Mouse (Mus musculus): ENCODE data around the gene Wdr92. TPM values are rescaled to one million over a fixed set of nuclear protein-coding genes. Genes with fewer than 3 reads are reported as not detected.

Gene Wdr92
- 1 to 10 TPM; 7.5 to 9.0 TPM for total RNA-seq (2021)
- long read RNA-seq, experiment 1, transcript Wdr92-201 (8 exons, 2,002 nt): major isoform, 15 of 17 reads
- long read RNA-seq, experiment 1, partial matches to known transcripts: 0 of 17 reads
- long read RNA-seq, experiment 1, other reads (novel, unspliced or antisense): 2 of 17 reads
- long read RNA-seq, experiment 2, transcript Wdr92-201 (8 exons, 2,002 nt): major isoform, 8 of 11 reads
- long read RNA-seq, experiment 2, partial matches to known transcripts: 0 of 11 reads
- long read RNA-seq, experiment 2, other reads (novel, unspliced or antisense): 3 of 11 reads

GRCm38 (mm10) chr11:17181807-17182206 is at the start of gene Wdr92:
Wdr92 (plus strand) TSS chr11:17182107.
- DNase-seq (ENCODE audit: low spot score): no peak

GRCm38 (mm10) chr11:17135638-17136037 is 46.3 kb upstream of the Wdr92 start:
- no peak for DNase-seq (ENCODE audit: low spot score)

DNA sequence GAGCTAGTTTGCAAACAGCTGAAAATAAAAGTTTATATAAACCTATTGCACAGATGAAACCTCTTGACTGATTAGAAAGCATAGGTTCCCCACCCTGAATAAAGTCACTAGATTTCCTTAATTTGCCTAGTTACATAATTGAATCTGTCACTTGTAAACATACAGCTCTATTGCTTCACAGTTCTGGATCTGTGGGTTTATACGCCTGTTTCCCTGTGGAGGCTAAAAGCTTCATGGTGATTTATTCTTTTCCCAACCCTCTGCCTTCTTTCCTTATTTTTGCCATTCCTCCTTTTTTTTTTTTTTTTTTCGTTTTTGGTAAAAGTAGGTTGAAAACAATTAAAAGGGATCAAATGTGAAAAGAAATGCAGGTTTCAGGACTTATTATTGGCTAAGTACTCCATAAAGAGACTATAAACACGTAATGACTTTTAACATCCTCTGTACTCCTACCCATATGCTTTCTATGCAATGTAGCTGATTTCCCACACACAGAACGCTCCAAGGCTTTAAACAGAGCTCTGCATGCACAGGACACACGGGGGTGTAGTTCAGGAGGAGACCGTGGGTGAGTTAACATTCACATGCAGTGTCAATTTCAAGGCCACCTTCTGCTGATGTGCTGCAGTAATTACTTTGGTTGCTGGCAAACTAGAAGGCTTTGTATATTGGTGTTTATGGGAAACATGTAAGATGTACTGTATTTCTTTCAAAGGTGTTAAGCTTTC is 43.4 kb upstream of the Wdr92 start:
- DNase-seq (ENCODE audit: low spot score): no peak

DNA sequence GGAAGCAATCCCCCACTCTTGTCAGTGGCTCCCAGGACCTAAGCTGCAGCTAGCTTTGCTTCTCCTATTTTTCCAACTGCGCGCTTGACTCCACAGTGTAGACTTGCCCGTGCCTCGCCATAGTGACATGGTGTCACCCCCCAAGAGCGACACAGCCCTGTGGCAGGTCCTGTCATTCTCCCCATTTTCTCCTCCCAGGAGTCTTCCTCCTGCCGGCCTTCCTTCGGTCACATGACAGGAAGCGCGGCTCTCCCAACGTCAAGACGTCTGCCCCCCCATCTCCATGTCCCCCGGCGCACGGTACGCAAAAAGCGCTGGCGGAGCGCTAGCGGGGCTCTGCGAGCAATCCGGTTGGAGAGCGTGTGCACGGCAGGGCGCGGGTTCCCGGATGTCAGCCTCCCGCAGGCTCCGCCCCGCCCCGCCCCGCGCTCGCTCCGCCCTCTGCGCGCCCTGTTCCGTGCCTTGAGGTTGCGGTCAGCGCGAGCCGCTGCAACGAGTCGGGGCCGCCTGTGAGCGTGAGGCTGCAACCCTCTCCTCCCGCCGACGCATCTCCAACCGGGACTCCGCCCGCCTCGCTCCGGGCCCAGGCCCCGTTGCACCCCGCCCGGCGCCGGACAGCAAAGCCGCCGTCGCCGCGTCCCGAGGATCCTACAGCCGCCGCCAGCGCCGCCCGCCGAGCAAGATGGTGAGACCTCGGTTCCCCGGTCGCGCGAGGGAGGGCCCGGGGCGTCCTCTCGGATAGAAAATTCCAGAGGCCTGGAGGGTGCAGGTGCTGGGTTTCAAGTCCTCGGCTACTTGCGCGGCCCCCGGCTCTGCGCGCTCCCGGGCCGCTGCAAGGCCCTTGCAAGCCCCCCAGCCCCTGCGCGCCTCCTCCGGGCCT is 22.8 kb upstream of the Wdr92 start, which contains the start of gene Ppp3r1:
Gene Ppp3r1, plus strand, starts transcription at position 406 of the 880 bp plus-strand sequence.
- DNase-seq (ENCODE audit: low spot score): peak; percentile 97

DNA sequence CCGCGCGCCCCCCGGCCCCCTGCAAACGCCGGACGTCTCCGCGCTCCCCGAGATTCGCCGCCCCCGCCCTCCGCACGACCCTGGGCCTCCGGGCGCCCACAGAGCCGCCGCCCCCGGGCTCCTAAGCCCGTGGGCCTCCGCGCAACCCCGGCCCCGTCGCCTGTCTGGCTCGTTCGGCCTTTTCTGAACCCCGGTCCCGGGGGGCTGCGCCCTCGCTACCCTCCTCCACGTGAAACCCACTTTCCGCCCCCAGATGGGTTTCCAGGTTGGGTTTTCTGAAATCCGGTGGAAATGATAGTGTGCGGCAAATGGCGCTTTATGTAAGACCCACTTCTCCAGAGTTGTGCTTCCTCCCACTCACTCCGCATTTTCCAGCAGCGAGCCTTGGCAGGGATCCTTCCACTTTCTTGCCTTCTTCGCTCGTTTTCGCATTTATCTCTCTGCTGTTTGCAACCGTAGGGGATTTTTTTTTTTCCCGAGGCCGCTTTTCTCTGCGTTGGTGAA is 22.1 kb upstream of the Wdr92 start:
- DNase-seq (ENCODE audit: low spot score): peak; percentile 24

DNA sequence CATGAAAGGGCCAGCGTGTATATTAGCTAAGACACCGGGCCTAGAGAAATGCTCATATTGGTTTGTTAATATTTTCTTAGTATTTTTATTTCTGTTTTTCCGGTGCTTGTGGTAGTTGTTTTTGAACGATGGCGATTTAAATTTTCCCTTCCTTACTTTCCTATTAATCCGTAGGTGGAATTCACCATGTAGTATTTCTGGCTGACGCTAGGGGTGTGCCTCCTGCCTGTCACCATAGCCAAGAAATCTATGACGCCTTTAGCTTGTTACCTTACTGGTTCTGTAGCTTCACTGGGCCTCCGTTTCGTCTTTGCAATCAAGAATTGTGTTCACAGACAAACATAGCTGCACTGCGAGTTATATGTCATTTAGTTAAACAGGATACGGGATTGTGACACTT is 21.7 kb upstream of the Wdr92 start:
- peak; percentile 63 for DNase-seq (ENCODE audit: low spot score)

DNA sequence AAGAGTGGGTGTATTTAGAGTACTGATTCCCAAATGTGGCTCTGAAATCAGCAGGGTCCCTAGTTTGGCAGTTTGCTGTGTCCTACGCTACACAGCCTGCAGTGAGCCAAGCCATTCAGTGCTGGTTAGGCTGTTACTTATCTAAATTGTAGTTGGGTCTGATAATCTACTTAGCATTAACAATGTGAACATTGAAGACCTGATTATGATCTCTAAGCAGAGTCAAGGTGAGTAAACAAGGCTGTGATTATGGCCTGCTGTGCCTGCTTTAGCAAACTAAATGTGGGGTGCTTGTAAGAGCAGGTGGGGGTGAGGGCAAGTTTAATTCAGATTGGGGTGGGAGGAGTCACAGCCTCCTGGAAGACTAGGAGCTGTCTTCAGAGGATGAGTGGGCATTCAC is 18.0 kb upstream of the Wdr92 start:
- no peak for DNase-seq (ENCODE audit: low spot score)

- DNase-seq (ENCODE audit: low spot score): no peak
Observed at GRCm38 (mm10) chr11:17166627-17167026, 15.3 kb upstream of the Wdr92 start.

DNA sequence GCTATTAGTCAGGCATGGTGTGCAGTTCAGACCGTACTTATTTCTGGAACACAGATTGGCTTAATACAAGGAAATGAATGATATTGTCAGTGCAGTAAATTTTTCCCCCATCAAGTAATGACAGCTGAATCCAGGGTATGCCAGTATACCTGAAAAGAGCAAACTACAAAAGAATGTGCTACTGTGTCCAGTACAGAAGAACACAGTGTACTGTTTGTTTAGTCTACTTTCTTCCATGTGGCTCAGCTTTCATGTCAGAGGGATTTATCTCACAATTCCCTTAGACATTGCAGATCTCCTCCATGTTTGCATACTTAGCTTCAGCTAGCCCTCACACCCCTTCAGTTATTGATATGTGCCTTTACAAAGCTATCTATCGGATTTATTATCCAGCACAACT is 12.6 kb upstream of the Wdr92 start:
- DNase-seq (ENCODE audit: low spot score): no peak

GRCm38 (mm10) chr11:17170938-17171729 is 10.8 kb upstream of the Wdr92 start:
- no peak for DNase-seq (ENCODE audit: low spot score)

GRCm38 (mm10) chr11:17172300-17172699 is 9.6 kb upstream of the Wdr92 start:
- DNase-seq (ENCODE audit: low spot score): no peak

- DNase-seq (ENCODE audit: low spot score): no peak
Observed at GRCm38 (mm10) chr11:17176638-17177037, 5.3 kb upstream of the Wdr92 start.

- DNase-seq (ENCODE audit: low spot score): no peak
Observed at GRCm38 (mm10) chr11:17180753-17181152, 1.2 kb upstream of the Wdr92 start.

DNA sequence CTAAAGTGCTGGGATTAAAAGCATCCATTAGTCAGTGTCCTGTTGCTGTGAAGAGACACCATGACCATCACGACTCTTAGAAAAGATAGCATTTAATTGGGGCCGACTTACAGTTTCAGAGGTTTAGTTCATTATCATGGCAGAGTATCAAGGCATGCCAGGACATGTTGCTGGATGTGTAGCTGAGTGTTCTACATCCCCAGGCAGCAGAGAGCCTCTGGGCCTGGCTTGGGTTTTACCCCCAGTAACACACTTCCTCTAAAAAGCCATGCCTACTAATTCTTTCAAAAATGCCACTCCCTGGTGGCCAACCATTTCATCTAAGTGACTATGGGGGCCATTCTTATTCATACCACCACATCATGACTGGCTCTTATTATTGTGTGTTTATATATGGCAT is 1.3 kb downstream of the Wdr92 start:
- DNase-seq (ENCODE audit: low spot score): no peak

- no peak for DNase-seq (ENCODE audit: low spot score)
Observed at GRCm38 (mm10) chr11:17187649-17188048, 5.7 kb downstream of the Wdr92 start.

GRCm38 (mm10) chr11:17188786-17189185 is 6.9 kb downstream of the Wdr92 start:
- no peak for DNase-seq (ENCODE audit: low spot score)

- no peak for DNase-seq (ENCODE audit: low spot score)
Observed at GRCm38 (mm10) chr11:17192151-17192844, 10.4 kb downstream of the Wdr92 start.

- no peak for DNase-seq (ENCODE audit: low spot score)
Observed at GRCm38 (mm10) chr11:17199170-17199569, 17.3 kb downstream of the Wdr92 start.

DNA sequence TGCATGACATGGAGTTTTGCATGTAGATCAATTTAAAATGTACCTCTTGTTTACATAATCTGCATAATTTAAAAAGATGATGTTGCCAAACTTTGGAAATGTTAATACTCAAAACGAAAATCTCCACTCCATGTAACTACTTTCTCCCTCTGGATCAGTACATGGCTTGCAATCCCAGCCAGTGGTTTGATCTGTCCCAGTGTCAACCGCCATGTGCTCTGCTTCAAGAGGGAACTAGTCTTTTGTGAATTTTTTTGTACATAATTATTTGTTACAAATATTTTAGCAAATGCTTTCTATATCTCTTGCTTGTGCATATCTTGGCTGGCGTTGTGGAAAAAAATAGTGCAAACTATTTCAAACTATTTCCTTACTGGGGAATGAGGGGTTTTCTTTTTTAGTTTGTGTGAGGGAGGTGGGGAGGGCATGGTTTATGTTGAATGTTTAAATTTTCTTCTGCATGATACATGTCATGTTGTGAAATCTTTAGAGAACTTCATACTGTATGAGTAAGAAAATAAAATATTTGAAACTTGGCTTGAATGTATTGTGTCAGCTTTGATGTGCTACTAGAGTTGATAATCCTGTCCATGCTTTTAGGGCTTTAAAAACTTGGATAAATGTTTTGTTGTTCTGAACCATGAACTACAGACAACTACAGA is 18.1 kb downstream of the Wdr92 start:
- DNase-seq (ENCODE audit: low spot score): no peak

- no peak for DNase-seq (ENCODE audit: low spot score)
Observed at GRCm38 (mm10) chr11:17200936-17201335, 19.0 kb downstream of the Wdr92 start.

All from gastrocnemius, adult 18-20 months (tissue).